Mouse (Mus musculus) gastrocnemius, postnatal 4 days (tissue): ENCODE measurements at regions not wholly inside any gene's neighbourhood (a gene's known extent, or its start where the extent isn't known, plus 50 kb on each side); places are given as distances from the start of the nearest gene placed in this dataset.
A peak's percentile ranks its signal among the peaks of the same experiment; 100 is the strongest.

ENCODE experiments used
- DNase-seq, 2 experiments: peaks; one replicate each; pipeline ENCODE4 v3.0.0; 2021 to 2022; ENCODE audit warnings: low spot score in 2 of 2, mixed read lengths in 2 of 2

- no peak for DNase-seq
Measured at GRCm38 (mm10) chr5:73872641-73873421, 195.4 kb downstream of the Usp46 start.

- no peak for DNase-seq
Measured at GRCm38 (mm10) chr5:73874770-73875169, 193.5 kb downstream of the Usp46 start.

- DNase-seq, result no peak
Measured at GRCm38 (mm10) chr5:73875847-73876246, 192.4 kb downstream of the Usp46 start.

- no peak for DNase-seq
Measured at GRCm38 (mm10) chr5:73880936-73881335, 187.3 kb downstream of the Usp46 start.

GRCm38 (mm10) chr5:73881941-73882340 lies 186.3 kb downstream of the Usp46 start:
- peak in 1 of 2 experiments; percentile 33 for DNase-seq

GRCm38 (mm10) chr5:73884998-73885397 lies 183.2 kb downstream of the Usp46 start:
- no peak for DNase-seq

- DNase-seq, result no peak
Measured at GRCm38 (mm10) chr5:73885691-73886090, 182.5 kb downstream of the Usp46 start.

GRCm38 (mm10) chr5:73887306-73887958 lies 180.8 kb downstream of the Usp46 start:
- DNase-seq, result no peak

GRCm38 (mm10) chr5:73888391-73888790 lies 179.8 kb downstream of the Usp46 start:
- DNase-seq, result no peak

GRCm38 (mm10) chr5:73889342-73889741 lies 178.9 kb downstream of the Usp46 start:
- DNase-seq, result no peak

- no peak for DNase-seq
Measured at GRCm38 (mm10) chr5:73890942-73891341, 177.3 kb downstream of the Usp46 start.

GRCm38 (mm10) chr5:73891606-73892005 lies 176.6 kb downstream of the Usp46 start:
- no peak for DNase-seq

- no peak for DNase-seq
Measured at GRCm38 (mm10) chr5:73892440-73893225, 175.6 kb downstream of the Usp46 start.

- DNase-seq, result no peak
Measured at GRCm38 (mm10) chr5:73895186-73895585, 173.0 kb downstream of the Usp46 start.

- DNase-seq, result no peak
Measured at GRCm38 (mm10) chr5:73896785-73897184, 171.4 kb downstream of the Usp46 start.

GRCm38 (mm10) chr5:73901651-73902050 lies 166.6 kb downstream of the Usp46 start:
- no peak for DNase-seq

- DNase-seq, result no peak
Measured at GRCm38 (mm10) chr5:73902470-73903218, 165.6 kb downstream of the Usp46 start.

- DNase-seq, result no peak
Measured at GRCm38 (mm10) chr5:73903219-73903570, 165.0 kb downstream of the Usp46 start.

- no peak for DNase-seq
Measured at GRCm38 (mm10) chr5:73904146-73904811, 164.0 kb downstream of the Usp46 start.

- DNase-seq, result no peak
Measured at GRCm38 (mm10) chr5:73912149-73912548, 156.1 kb downstream of the Usp46 start.

GRCm38 (mm10) chr5:73913116-73913515 lies 155.1 kb downstream of the Usp46 start:
- no peak for DNase-seq
